Mouse (Mus musculus) embryonic facial prominence, embryonic 12.5 days (tissue): ENCODE data around the gene Apod. TPM values are rescaled to one million over a fixed set of nuclear protein-coding genes. Genes with fewer than 3 reads are reported as not detected.

Experiments used
- ATAC-seq: fragments of 200-750 bp; cut with Nextera tagmentation; 2 replicates; pipeline ENCODE4 v1.8.0; 2017; ENCODE audit not compliant: insufficient number of reproducible peaks, insufficient read depth, low FRiP score, low TSS enrichment
- H3K27ac ChIP-seq: fragments of 300-500 bp; sonication (generic); 2 replicates; pipeline ENCODE4 v1.5.1; 2016; ENCODE audit warnings: mild to moderate bottlenecking
- H3K27me3 ChIP-seq: fragments of 300-500 bp; sonication (generic); 2 replicates; pipeline ENCODE4 v1.6.1; 2016; ENCODE audit warnings: mild to moderate bottlenecking, moderate library complexity
- H3K36me3 ChIP-seq: fragments of 300-500 bp; sonication (generic); 2 replicates; pipeline ENCODE4 v1.6.1; 2016; ENCODE audit warnings: mild to moderate bottlenecking
- H3K4me1 ChIP-seq: fragments of 300-500 bp; sonication (generic); 2 replicates; pipeline ENCODE4 v1.6.1; 2016
- H3K4me2 ChIP-seq: fragments of 300-500 bp; sonication (generic); replicated peaks from 2 replicates; pipeline ENCODE4 v1.6.1; 2016; ENCODE audit warnings: mild to moderate bottlenecking, moderate library complexity
- H3K4me3 ChIP-seq: fragments of 300-500 bp; sonication (generic); 2 replicates; pipeline ENCODE4 v1.5.1; 2016; ENCODE audit warnings: mild to moderate bottlenecking
- H3K9ac ChIP-seq: fragments of 300-500 bp; sonication (generic); 2 replicates; pipeline ENCODE4 v1.6.1; 2016; ENCODE audit warnings: mild to moderate bottlenecking, moderate library complexity
- H3K9me3 ChIP-seq: fragments of 300-500 bp; sonication (generic); 2 replicates; pipeline ENCODE4 v1.6.1; 2016; ENCODE audit warnings: mild to moderate bottlenecking, moderate library complexity
- WGBS: fragments of 180-500 bp; shearing (Covaris S2); methylation state at CpG from one replicate; pipeline ENCODE4 v1.1.7; 2016; 5-methylcytosine and 5-hydroxymethylcytosine counted together
- polyA plus RNA-seq: library from polyadenylated mRNA; unstranded; fragments of >200 nt; fragmentation: Nextera tagmentation; extraction: Ambion mirVana; gene quantifications from 2 replicates; pipeline ENCODE4 v1.2.1, GENCODE M21; 2016

The Apod gene
- polyA plus RNA-seq, 1 experiment from 2014 or later: 24.8 TPM

GRCm38 (mm10) chr16:31276962-31277361, 37.6 kb downstream of the Apod start:
- H3K4me3 ChIP-seq: no peak overlapping the region
- H3K9me3 ChIP-seq: no peaks in the 10 kb centered on the region
- H3K27ac ChIP-seq: no peak overlapping the region
- no peak for ATAC-seq
- H3K36me3 ChIP-seq: no peaks in the 10 kb centered on the region
- 84% methylated on average over 7 of the region's 7 CpGs for WGBS
- no peak overlapping the region for H3K9ac ChIP-seq
- H3K4me2 ChIP-seq: no peak overlapping the region
- H3K4me1 ChIP-seq: peaks cover 23% of the 10 kb centered on the region
- no peaks in the 10 kb centered on the region for H3K27me3 ChIP-seq

- Histone ChIP-seq H3K9me3 (no peaks in the 10 kb centered on the region), H3K27ac (no peak overlapping the region), H3K36me3 (0 out of 2 replicates have a peak, but pooled peaks cover 2% of the 10 kb centered on the region), H3K4me3 (no peak overlapping the region), H3K27me3 (no peaks in the 10 kb centered on the region), H3K9ac (no peak overlapping the region), H3K4me1 (peaks cover 23% of the 10 kb centered on the region), H3K4me2 (no peak overlapping the region)
- WGBS: 62% methylated on average over 7 of the region's 7 CpGs
- no peak for ATAC-seq
These were observed 38.1 kb downstream of the Apod start for GRCm38 (mm10) chr16:31276539-31276938.

GRCm38 (mm10) chr16:31274674-31275460, 39.7 kb downstream of the Apod start, which contains the start of gene Ppp1r2:
Gene Ppp1r2, minus strand, starts transcription at chr16:31275277.
- Histone ChIP-seq H3K4me3 (peak within 1 kb of the TSS; percentile 92), H3K27me3 (no peaks in the 10 kb centered on the region), H3K4me1 (peaks cover 23% of the 10 kb centered on the region), H3K9ac (peak within 1 kb of the TSS; percentile 98), H3K36me3 (0 out of 2 replicates have a peak, but pooled peaks cover 5% of the 10 kb centered on the region), H3K27ac (peak within 1 kb of the TSS; percentile 93), H3K4me2 (peak within 1 kb of the TSS; percentile 77), H3K9me3 (no peaks in the 10 kb centered on the region)
- under 1% methylated on average over 82 of the region's 83 CpGs for WGBS
- ATAC-seq: peak; percentile 95

GRCm38 (mm10) chr16:31274084-31274483, 40.5 kb downstream of the Apod start:
- Histone ChIP-seq H3K27ac (no peak overlapping the region; the same call in 1 of the 2 replicates), H3K4me1 (peaks cover 23% of the 10 kb centered on the region), H3K9ac (peak overlapping the region; percentile 98), H3K36me3 (0 out of 2 replicates have a peak, but pooled peaks cover 5% of the 10 kb centered on the region), H3K9me3 (no peaks in the 10 kb centered on the region), H3K4me3 (peak overlapping the region; percentile 92), H3K4me2 (peak overlapping the region; percentile 77), H3K27me3 (no peaks in the 10 kb centered on the region)
- 6% methylated on average over 6 of the region's 6 CpGs for WGBS
- ATAC-seq: no peak

GRCm38 (mm10) chr16:31266692-31267091, 47.9 kb downstream of the Apod start:
- Histone ChIP-seq H3K4me1 (no peaks in the 10 kb centered on the region), H3K27me3 (no peaks in the 10 kb centered on the region), H3K27ac (no peak overlapping the region), H3K9ac (no peak overlapping the region), H3K36me3 (peaks cover 15% of the 10 kb centered on the region), H3K4me2 (no peak overlapping the region), H3K9me3 (no peaks in the 10 kb centered on the region), H3K4me3 (no peak overlapping the region)
- no peak for ATAC-seq
- 91% methylated on average over 2 of the region's 2 CpGs for WGBS

GRCm38 (mm10) chr16:31256151-31256550, 58.5 kb downstream of the Apod start:
- ATAC-seq: no peak
- Histone ChIP-seq H3K4me2 (no peak overlapping the region), H3K36me3 (peaks cover 48% of the 10 kb centered on the region), H3K27ac (no peak overlapping the region), H3K9me3 (no peaks in the 10 kb centered on the region), H3K4me3 (no peak overlapping the region), H3K27me3 (no peaks in the 10 kb centered on the region), H3K4me1 (no peaks in the 10 kb centered on the region), H3K9ac (no peak overlapping the region)
- 89% methylated on average over 2 of the region's 2 CpGs for WGBS

GRCm38 (mm10) chr16:31255685-31256084, 58.9 kb downstream of the Apod start:
- H3K4me2 ChIP-seq: no peak overlapping the region
- peaks cover 48% of the 10 kb centered on the region for H3K36me3 ChIP-seq
- H3K27ac ChIP-seq: no peak overlapping the region
- WGBS: 72% methylated on average over 3 of the region's 3 CpGs
- H3K9ac ChIP-seq: no peak overlapping the region
- no peak for ATAC-seq
- no peaks in the 10 kb centered on the region for H3K27me3 ChIP-seq
- no peak overlapping the region for H3K4me3 ChIP-seq
- H3K9me3 ChIP-seq: no peaks in the 10 kb centered on the region
- no peaks in the 10 kb centered on the region for H3K4me1 ChIP-seq

- no peak for ATAC-seq
- 94% methylated on average over 3 of the region's 3 CpGs for WGBS
- Histone ChIP-seq H3K27ac (no peak overlapping the region), H3K27me3 (no peaks in the 10 kb centered on the region), H3K9ac (no peak overlapping the region), H3K36me3 (peaks cover 9% of the 10 kb centered on the region; the same call in 1 of the 2 replicates), H3K4me3 (no peak overlapping the region), H3K4me2 (no peak overlapping the region), H3K4me1 (no peaks in the 10 kb centered on the region), H3K9me3 (no peaks in the 10 kb centered on the region)
These were observed 65.2 kb downstream of the Apod start for GRCm38 (mm10) chr16:31249401-31249800.

GRCm38 (mm10) chr16:31248717-31249116, 65.9 kb downstream of the Apod start:
- Histone ChIP-seq H3K4me2 (no peak overlapping the region), H3K4me3 (no peak overlapping the region), H3K36me3 (peaks cover 9% of the 10 kb centered on the region; the same call in 1 of the 2 replicates), H3K27ac (no peak overlapping the region), H3K9me3 (no peaks in the 10 kb centered on the region), H3K4me1 (no peaks in the 10 kb centered on the region), H3K27me3 (no peaks in the 10 kb centered on the region), H3K9ac (no peak overlapping the region)
- 89% methylated on average over 13 of the region's 13 CpGs for WGBS
- ATAC-seq: no peak

GRCm38 (mm10) chr16:31247442-31247841, 67.2 kb downstream of the Apod start:
- Histone ChIP-seq H3K27ac (no peak overlapping the region), H3K27me3 (no peaks in the 10 kb centered on the region), H3K9me3 (no peaks in the 10 kb centered on the region), H3K36me3 (peaks cover 5% of the 10 kb centered on the region; the same call in 1 of the 2 replicates), H3K4me3 (no peak overlapping the region), H3K4me2 (no peak overlapping the region), H3K9ac (no peak overlapping the region), H3K4me1 (no peaks in the 10 kb centered on the region)
- 85% methylated on average over 7 of the region's 7 CpGs for whole genome bisulfite sequencing
- ATAC-seq: no peak
